Mouse (Mus musculus) NIH3T3 (cell line): ENCODE measurements around the gene Exoc6b.
"Not testable (repeated sequence)": the region's sequence is repeated elsewhere in the genome, so short reads cannot be mapped to it uniquely, and the experiment has no call there.

ENCODE experiments used
- DNase-seq: peaks from one replicate; pipeline ENCODE4 v3.0.0-alpha.2; 2012; ENCODE audit warnings: low read depth

Exoc6b gene

DNA sequence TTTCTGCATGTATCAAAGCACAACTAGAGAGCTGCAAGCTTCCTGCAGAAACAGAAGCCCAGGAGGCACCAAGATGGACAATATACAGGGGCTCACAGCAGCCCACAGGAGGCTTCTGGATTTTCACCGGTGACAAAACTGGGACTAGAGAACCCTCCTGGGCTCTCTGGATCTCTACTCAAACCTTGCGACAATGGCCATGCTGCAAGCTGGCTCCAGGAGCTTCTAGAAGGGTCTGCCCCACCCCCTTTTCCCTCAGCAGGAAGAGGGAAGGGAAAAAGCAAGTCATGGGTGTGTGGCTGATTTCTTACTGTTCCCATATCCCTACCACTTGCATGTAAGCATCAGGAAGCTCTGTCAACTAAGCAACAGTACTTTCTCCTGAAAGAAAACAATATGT lies 437.7 kb downstream of the Exoc6b start:
- DNase-seq: no peak

DNA sequence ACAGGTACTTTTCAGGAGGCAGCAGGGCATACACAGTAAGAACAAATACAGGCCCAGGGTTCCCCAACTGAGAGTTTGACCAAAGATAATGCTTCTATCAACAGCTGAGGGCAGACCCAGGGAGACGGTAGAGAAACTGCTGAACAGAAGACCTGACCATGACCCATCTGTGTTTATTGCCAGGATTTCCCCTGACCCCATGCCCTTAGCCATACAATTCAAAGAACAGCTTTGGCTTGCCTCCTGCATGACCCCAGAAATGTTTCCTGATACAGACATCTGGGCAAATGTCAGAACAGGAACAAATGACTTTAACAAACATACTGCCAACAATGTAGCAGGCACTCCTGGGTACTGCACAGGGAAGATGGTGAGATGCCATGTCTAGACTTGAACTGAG lies 439.0 kb downstream of the Exoc6b start:
- no peak for DNase-seq

DNA sequence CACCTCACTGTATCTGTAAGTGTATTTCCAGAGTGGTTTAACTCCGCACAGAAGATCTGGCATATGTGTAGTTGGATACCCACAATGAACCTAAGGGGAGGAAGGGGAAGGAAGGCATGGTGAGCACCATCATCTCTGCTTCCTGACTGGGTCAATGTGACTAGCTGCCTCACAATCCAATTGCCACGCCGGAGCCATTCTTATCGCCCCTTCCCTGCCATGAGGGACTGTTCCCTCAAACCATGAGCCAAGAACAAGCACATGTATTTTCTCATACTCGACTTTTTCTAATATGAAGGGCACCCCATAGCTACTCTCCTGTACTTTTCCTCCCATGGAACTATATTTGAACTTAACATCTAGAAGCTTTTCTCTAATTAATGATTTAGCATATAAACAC lies 440.5 kb downstream of the Exoc6b start:
- no peak for DNase-seq

DNA sequence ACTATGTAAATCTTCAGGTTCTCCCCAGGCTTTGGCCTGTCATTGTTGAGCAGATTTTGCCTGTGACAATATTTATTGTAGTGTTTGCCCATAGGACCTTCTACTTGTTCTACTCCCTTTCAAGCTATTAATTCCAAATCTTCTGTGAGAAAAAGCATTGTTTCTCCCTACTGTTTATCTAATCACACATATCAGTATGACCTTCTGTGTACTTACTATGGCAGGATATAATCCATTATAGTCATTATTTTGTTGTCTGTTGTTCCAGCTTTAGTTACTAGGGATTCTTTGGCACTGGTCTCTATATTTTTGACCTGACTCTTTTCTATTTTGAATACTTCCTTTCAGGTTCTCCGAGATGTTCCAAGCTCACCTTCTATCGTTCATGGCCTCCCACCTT lies 442.9 kb downstream of the Exoc6b start:
- no peak for DNase-seq

DNA sequence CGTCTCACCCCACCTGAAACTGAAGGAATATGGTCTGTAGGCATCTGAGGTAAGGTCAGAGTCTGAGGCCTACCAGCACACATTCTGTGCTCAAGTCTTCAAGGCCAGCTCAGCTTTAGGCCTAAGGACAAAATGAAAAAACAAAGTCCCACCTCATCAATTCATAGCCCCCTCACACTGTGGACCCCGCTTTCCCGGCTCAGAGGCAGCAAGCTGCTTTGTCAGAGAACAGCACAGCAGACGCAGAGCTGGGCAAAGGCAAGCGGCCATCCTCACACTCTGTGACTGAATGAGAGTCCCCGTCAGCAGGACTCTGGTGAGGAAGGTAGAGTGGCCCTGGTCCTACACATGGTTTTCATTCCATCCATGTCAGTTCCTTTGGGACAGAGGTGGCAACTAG lies 450.1 kb downstream of the Exoc6b start:
- DNase-seq: no peak

DNA sequence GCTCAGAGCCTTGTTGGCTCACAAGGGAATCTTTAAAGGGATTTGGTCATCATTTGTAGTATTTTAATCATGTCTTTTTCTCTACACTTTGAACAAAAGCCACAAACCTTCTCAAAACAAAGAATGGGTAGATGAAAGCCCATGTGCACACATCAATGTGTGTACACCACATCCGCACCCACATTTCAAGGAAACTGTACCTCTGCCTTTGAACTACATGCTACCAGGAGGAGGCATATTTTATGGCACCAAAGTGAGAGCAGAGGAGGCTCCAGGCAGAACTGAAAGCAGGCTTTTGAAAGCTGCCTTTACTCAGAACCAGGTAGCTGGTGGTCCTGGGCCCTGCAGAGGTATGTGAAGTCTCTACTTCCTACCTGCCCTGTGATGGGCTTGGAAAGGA lies 452.3 kb downstream of the Exoc6b start:
- DNase-seq: no peak

DNA sequence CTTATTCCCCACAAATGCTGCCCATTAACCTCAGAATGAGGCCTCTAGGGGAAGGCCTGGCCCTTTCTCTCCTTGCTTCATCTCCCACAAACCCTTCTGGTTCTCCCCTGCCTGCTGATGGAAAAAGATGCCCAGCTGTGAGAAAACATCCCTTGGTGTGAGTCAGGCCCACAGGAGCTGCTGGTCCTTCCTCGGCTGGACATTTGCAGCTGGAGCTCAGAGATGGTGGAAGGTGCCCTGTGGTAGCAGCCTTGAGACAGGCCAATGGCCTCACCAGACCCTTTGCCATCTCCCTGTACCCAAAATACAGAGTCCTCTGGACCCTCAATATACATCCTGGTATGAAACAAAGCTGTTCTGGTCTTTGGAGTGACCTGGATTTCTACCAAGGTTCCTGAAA lies 452.7 kb downstream of the Exoc6b start:
- DNase-seq: no peak

DNA sequence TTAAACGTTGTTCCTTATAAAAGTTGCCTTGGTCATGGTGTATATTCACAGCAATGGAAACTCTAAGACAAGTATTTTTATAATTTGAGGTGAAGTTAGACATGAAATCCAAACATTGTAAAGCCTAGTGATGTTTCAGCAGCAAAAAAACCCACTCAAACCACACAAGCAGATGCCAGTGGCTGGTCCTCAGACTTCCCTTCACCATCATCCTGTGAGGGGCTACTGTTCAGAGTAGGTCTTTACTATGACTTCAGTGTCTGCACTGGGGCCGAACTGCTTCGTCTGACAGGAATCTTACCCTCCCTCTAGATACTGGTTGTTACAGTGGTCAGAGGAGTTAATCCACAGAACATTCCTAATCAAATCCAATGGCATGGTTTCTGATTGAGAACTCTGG lies 455.8 kb downstream of the Exoc6b start:
- DNase-seq: no peak

DNA sequence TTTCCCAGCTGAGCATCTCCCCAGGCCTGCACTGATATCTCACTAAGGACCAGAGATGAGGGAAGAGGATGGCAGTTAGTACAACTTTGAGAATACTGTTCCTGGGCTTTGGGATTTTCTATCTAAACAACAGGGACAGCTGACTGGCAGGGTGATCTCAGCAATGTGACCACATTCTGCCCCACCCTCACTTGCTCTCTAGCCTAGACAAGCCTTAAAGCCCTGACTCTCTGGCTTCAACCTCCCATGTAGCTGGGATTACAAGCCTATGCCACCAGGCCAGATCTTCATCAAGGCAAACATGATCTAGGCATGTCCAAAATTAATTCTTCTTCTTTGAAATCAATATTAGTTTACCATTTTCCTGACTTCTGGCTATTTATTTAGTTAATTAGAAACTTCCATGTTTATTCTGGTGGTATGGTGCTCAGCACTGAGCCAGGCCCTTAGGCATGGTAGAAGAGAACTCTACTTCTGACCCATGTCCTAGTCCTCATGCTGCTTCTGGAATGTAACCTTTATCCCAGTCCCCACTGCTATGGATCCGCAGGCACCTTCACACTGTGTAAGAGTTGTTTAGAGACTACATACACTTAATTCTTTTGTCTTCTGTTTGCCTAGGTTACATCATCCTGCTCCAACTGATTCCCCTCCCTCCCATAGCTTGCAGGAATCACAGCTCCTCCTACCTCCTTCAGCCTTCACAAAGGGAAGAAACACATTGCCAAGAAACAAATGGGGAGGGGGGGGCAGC lies 468.0 kb downstream of the Exoc6b start:
- no peak for DNase-seq

DNA sequence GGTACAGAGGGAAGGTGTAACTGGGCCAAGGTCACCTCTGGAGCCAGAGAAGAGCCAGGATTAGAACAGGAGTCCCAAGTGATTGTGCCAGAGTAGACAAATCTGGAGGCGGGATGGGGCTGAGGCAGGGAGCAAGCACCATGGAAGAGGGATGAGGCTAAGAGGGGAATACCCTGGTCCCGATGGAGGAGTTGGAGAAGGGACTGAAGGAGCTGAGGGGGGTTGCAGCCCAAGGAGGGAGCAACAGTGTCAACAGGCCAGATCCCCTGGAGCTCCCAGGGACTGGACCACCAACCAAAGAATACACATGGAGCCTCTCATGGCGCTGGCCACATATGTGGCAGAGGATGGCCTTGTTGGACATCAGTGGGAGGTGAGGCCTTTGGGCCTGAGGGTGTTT lies 470.0 kb downstream of the Exoc6b start:
- not testable (repeated sequence) for DNase-seq

DNA sequence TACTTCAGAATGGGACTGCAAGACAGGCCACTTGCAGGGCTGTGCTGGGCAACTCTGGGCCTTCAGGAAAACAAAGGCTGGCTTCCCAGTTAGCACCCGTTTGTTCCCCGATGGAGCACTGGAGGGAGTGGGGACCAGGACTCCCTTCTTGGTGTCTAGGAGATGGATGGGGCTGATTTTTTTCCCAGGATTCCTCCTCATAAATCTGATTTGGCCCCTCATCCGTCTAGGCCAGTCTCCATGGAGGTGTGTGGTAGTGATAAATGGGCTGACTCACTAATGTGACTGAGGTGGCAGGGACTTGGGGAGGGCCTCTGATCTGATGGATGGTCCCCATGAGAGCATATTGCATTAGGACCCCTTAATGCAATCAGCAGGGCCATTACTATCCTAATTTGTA lies 470.6 kb downstream of the Exoc6b start:
- DNase-seq: no peak

DNA sequence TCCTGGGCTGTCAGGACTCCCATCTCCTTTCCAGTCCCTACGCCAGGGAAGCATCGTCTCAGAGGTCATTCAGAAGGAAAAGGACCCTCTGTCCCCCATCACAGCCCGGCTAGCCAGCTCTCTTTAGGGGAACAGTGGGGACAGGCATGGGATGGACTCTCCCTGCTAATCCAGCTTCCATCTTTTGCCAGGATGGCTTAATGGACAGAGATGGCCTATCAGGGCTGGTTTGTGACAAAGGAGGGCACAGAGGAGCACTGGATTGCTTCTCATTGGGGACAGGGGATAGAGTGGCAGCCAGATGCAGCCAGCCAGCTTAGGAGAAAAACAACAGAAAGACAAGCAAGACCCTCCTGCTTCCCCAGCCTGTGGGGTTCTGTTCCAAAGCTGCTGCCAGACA lies 474.7 kb downstream of the Exoc6b start:
- no peak for DNase-seq

DNA sequence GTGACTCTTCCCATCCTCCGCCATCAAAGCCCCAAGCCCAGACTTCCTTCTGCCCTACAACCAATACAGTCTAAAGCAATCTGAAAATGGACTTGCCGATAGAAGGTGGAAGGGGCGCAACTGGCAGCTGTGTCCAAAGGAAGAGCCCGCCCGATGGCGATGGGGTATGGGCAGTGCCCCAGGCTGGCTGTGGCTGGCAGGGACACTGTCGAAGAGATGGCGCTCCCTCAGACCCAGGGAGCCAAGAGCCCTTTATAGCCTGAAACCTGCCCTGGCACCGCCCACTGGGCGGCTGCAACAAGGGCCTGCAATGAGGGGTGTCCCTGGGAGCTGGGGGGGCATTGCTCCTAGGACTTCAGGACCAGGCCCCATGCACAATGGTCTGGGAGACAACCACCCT lies 475.6 kb downstream of the Exoc6b start, which contains the start of gene Cyp26b1:
Cyp26b1 (minus strand) TSS at position 216 of the 400 bp plus-strand sequence.
- no peak for DNase-seq

DNA sequence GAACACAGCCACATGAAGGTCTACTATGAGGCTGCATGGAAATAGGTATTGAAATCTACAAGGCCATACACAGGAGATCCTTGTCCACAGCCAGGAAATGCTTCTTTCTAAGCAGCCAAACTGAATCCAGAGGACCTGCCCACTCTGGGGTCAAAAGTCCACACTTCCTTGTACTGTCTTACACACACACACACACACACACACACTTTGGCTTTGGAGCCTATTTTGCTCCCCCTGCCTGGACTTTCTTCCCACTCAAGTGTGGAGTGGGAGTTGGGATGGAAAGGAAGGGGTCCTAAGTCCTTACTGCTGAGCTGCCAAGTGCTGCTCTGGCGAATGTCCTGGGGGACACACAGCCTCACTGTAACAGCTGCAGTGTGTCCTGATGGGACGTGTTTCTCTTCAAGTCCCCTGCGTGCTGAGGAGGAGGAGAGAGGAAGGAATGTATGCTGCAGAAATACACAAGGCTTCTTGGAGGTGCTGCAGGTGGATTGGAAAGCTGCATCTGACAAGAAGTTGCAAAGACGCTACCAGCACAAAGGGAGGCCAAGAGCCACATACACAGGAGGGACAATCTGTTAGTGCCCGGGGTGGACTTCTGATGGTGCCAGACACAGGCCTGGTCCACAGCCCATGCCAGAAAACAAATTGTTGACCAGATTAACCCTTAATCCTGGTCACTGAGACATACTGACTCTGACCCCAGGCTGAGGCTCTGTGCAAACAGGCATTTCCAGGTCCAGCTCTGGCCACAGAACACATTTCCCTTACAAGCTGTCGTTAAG lies 478.2 kb downstream of the Exoc6b start:
- DNase-seq: no peak

DNA sequence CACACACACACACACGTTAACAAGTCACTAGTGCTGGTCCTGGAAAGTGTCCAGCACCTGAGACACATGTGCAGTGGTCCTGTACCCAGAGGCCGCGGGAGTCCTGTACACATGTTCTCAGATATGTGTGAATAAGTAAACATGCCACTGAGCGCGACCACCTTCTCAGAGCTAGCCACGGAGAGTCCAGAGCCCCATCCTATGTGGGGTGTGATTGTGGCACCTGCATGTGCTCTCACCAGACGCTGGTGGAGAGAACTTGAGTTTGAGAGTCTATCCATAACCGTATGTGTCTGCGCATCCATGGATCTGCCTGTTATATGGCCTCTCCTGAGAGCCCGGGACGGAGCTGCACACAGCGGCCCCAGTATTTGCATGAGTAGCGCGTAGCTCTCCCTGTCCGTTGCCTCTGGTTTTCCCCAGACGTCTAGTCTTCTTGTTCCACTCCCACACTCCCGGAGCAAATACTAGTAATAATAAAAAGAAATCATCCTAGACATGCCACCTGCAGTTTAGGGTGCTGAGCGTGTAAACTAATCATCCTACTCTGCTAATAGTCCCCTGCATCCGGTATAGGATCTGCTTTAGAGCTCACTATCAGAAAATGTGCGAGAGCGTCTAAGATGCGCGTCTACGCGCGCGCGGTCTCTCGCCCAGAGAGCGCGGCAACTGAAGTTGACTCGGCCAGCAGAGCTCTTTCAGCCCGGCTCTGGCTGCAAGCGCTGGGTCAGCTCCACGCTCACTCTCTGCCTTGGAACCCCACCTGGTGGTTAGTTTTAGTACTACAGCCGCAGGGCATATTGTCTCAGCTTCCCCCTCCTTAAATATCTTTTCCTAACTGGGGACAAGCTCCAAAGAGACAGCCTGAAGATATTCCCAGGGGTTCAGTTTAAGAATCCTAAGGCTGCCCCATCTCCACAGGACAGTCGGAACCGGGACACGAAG lies 479.3 kb downstream of the Exoc6b start:
- peak; percentile 94 for DNase-seq

DNA sequence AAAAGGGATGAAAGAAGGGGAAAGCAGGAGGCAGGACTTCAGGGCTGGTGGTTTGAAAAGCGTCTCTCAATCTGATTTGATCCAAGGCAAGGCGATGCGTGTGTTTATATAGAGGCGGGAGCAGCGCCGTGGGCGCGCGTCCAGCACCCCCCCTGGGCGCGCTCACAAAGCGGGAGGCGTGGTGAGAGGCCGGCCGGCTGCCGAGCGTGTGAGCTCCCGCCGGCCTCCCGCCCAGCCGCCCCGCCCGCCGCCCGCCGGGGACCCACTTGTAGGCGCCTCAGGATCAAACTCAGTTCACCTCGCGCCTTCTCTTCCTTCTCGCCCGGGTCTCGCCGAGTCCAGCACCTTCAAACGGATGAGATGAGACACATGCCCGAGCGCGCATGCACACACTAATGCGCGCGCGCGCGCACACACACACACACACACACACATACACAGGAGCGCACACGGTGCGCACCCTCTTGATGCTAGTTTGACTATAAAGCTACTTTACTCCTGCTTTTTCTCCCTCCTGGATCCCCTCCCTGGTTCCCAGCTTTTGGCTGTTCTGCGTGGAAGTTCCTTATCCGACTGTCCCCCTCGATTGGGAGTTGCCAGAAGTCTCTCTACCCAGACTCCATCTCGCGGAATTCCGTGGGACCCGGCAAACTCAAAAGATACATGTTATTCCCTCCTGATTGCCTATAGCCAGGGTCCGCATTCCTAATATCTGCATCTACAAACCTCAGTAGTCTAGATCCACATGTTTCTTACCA lies 480.2 kb downstream of the Exoc6b start:
- peak; percentile 87 for DNase-seq

DNA sequence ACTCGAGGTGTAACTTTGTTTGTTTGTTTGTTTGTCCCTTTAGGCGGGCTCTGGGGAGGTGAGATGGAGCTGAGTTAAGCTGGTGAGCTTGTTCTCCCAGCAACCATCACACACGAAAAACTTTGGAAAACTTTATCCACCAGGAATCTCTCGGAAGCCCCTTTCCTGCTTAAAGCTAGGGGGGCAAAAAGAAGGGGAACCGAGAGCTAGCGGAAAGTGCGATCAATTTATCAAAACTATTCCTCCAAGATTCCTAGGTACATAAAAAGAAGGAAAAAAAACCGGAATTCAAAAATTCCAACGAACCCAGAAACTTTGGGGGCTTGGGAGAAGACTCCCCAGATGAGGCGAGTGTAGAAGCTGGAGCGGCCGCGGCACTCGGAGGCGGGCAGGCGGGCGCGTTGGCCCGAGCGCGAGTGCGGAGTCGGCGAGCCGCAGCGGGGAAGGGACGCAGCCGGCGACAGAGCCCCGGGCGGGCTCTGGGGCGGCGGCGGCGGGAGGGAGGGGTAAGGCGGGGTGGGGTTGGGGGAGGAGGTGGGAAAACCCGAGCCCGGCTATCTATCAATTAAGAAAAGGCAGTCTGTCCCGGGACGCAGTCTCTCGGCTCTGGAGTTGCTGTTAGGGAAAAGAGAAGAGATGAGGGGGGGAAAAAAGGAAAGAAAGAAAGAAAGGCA lies 481.0 kb downstream of the Exoc6b start:
- peak; percentile 51 for DNase-seq

DNA sequence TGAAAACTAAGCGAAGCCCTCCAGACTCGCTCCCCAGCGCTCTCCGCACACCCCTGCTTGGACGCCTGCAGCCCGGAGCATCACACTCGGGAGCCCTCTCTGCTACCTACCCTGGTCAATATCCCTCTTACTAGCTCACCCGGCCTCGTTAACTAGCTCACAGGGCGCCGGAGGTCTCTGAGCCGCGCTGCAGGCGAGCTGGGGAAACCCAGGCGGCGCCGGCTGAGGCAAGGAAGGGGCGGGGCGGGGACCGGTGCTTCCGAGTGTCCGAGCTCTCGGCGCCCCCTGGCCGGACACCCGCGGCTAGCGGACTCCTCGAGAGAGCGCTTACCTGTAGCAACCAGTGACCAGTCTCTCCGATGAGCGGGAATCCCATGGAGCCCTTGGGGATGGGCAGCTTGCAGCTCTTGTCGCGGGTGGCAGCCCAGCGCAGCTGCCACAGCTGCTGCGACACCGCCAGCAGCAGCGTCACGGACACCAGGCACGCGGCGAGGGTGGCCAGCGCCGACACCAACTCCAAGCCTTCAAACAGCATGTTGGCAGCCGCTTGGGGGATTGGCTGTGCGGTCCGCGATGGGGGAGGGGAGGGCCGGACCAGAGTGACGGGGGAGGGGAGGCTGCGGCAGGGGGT lies 481.7 kb downstream of the Exoc6b start:
- peak; percentile 90 for DNase-seq

DNA sequence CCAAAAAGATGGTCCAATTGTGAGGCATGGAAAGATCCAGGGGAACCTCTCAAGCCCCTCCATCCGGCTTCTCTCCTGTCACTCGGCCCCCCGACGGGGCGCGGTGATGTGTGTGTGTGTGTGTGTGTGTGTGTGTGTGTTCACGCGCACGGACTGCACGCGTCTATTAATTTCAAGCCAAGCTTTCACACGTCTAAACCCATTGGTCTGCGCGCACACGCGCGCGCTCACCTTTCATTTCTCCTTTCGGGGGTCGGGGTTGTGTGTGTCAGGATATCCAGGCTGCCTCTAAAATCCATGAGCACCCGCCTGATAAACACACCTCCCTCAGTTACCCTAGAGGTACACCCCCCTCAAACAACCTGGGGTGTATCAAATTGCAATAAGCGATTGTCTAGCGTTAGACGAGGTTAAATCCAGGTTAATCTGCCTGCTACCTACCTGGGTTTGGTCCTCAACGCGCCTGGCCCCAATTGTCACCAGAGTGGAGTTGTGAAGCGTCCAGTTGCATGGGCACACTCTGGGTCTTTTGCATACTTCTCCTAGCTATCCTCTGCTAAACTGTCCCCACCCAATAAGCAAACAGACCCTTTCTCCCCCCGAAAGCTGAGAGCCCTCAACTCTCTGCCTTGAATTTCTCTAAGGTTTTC lies 482.6 kb downstream of the Exoc6b start:
- no peak for DNase-seq

DNA sequence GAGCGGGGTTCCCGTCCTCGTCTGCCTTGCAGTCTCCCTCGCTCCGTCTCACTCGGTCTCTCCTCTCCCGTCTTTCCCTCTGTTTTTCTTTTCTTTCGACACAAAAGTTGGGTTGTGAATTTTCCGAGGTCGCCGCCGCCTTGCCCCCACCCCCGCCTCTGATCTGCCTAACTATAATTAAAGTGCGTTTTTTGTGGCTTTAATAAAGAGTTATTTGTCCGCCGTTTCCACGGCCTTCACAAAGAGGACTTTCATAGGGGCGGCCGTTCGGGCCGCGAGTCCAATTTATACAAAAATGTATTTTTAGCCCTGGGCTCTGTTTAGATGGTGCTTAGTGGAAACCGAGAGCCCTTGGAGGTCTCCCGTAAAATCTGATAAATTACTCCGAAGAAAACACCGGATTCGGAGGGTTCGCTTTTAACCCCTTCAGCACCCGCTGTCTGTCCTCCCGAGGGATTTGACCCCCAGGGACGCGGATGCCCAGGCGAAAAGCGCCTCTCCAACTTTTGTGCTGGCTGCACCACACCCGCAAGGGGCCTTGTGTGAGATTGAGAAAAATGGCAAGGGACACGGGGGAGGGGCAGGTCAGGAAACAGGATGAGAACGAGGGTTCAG lies 483.5 kb downstream of the Exoc6b start:
- DNase-seq: no peak
